In genomic region chrX:166707029-166707428, GRCm38 (mm10) we compare ENCODE assay signal across 27 mouse cellular contexts.
DNase-seq lines count a peak whose midpoint lies in the region; ATAC-seq and TF ChIP-seq lines count a peak whose summit lies in the region.
"Had no signal": no experiment of that assay in that cellular context is flagged by ENCODE, and none has a peak within 500 bp of the region (broad histone marks: within the 10 kb centered on the region; RNA-seq: fewer than 3 reads in every experiment).

No protein-coding gene starts in this region.

- H3K4me2 ChIP-seq in liver, embryonic 16.5 days (ENCODE audit: low read depth, low read length) = no peak overlapping the region
- no peak overlapping the region for H3K4me2 ChIP-seq in liver, embryonic 12.5 days
- H3K4me2 ChIP-seq in kidney, postnatal 0 days (ENCODE audit: low read length) = no peak overlapping the region
- no peak overlapping the region for H3K4me2 ChIP-seq in stomach, postnatal 0 days (replicated peaks; ENCODE audit: low read depth)
- H3K4me2 ChIP-seq: forebrain, embryonic 13.5 days; hindbrain, embryonic 15.5 days; liver, embryonic 15.5 days; midbrain, embryonic 13.5 days; neural tube, embryonic 13.5 days had no signal

- no peaks in the 10 kb centered on the region for H3K4me1 ChIP-seq in liver, embryonic 16.5 days (ENCODE audit: control insufficient read depth, low read depth, low read length)
- H3K4me1 ChIP-seq in liver, embryonic 12.5 days = no peaks in the 10 kb centered on the region
- H3K4me1 ChIP-seq in kidney, postnatal 0 days (replicated peaks; ENCODE audit: insufficient read depth, low read length) = no peaks in the 10 kb centered on the region
- no peaks in the 10 kb centered on the region for H3K4me1 ChIP-seq in stomach, postnatal 0 days (replicated peaks; ENCODE audit: control insufficient read depth, insufficient read depth)
- no peaks in the 10 kb centered on the region for H3K4me1 ChIP-seq in embryonic facial prominence, embryonic 10.5 days
- H3K4me1 ChIP-seq: forebrain, embryonic 13.5 days; hindbrain, embryonic 10.5 days; hindbrain, embryonic 15.5 days; liver, embryonic 15.5 days; midbrain, embryonic 13.5 days; neural tube, embryonic 13.5 days had no signal

- H3K9ac ChIP-seq in liver, embryonic 16.5 days (ENCODE audit: low read depth, low read length) = no peak overlapping the region
- no peak overlapping the region for H3K9ac ChIP-seq in liver, embryonic 12.5 days
- no peak overlapping the region for H3K9ac ChIP-seq in kidney, postnatal 0 days (ENCODE audit: low read depth, low read length)
- H3K9ac ChIP-seq in stomach, postnatal 0 days (ENCODE audit: low read length) = no peak overlapping the region
- H3K9ac ChIP-seq: forebrain, embryonic 13.5 days; hindbrain, embryonic 15.5 days; liver, embryonic 15.5 days; midbrain, embryonic 13.5 days; neural tube, embryonic 13.5 days had no signal

- DNase-seq in embryo, embryonic 10 days (ENCODE audit: low spot score) = peak; percentile 4
- no peak for DNase-seq in embryo, embryonic 10.5 days (ENCODE audit: low spot score)
- peak; percentile 11 for DNase-seq in kidney, postnatal 0 days (ENCODE audit: low spot score)
- DNase-seq in stomach, postnatal 0 days (ENCODE audit: low spot score) = peak; percentile 11
- no peak for DNase-seq in embryonic facial prominence, embryonic 10.5 days (ENCODE audit: low spot score)
- DNase-seq in left cerebral cortex, postnatal 25 days (ENCODE audit: low spot score in 2 of 2) = no peak
- DNase-seq: adrenal gland, postnatal 36 days; cerebellum, adult 18-20 months; cerebellum, postnatal 10 days; gastrocnemius, postnatal 10 days; heart, postnatal 14 days; layer of hippocampus, postnatal 36 days; liver; lung, postnatal 4 days; thymus, postnatal 25 days had no signal

- intact Hi-C loops in left cerebral cortex, postnatal 25 days (cut with DNase I) = no loop called here

- ATAC-seq in liver, embryonic 16.5 days (ENCODE audit: low read depth) = peak; percentile 27; the same call in 1 of the 2 replicates
- no peak for ATAC-seq in liver, embryonic 12.5 days
- ATAC-seq in kidney, postnatal 0 days (replicated peaks; ENCODE audit: low FRiP score, low read depth) = no peak
- no peak for ATAC-seq in stomach, postnatal 0 days (ENCODE audit: low FRiP score, low TSS enrichment)
- ATAC-seq: forebrain, embryonic 13.5 days; inflammation-experienced regulatory T-cells, adult 6 months; midbrain, embryonic 13.5 days; Patski had no signal

- H3K36me3 ChIP-seq in liver, embryonic 16.5 days (ENCODE audit: control insufficient read depth, insufficient read depth) = no peaks in the 10 kb centered on the region
- H3K36me3 ChIP-seq in liver, embryonic 12.5 days = no peaks in the 10 kb centered on the region
- no peaks in the 10 kb centered on the region for H3K36me3 ChIP-seq in kidney, postnatal 0 days (ENCODE audit: insufficient read depth, low read length)
- H3K36me3 ChIP-seq in stomach, postnatal 0 days (ENCODE audit: control insufficient read depth, insufficient read depth, low read length) = no peaks in the 10 kb centered on the region
- no peaks in the 10 kb centered on the region for H3K36me3 ChIP-seq in embryonic facial prominence, embryonic 10.5 days (replicated peaks)
- H3K36me3 ChIP-seq: G1E; hindbrain, embryonic 10.5 days; hindbrain, embryonic 15.5 days; liver, embryonic 15.5 days; midbrain, embryonic 13.5 days; neural tube, embryonic 13.5 days had no signal

- TF ChIP-seq CTCF in kidney, postnatal 0 days (IDR thresholded peaks at IDR 0.05; ENCODE audit: low read depth) = no peak
- no peak for TF ChIP-seq CTCF in stomach, postnatal 0 days (IDR thresholded peaks at IDR 0.05; ENCODE audit: low read depth)

- H3K27me3 ChIP-seq in liver, embryonic 16.5 days (ENCODE audit: control insufficient read depth, insufficient read depth, low read depth, low read length) = no peaks in the 10 kb centered on the region
- H3K27me3 ChIP-seq in liver, embryonic 12.5 days (replicated peaks) = no peaks in the 10 kb centered on the region
- no peaks in the 10 kb centered on the region for H3K27me3 ChIP-seq in kidney, postnatal 0 days (ENCODE audit: insufficient read depth, low read length)
- H3K27me3 ChIP-seq in stomach, postnatal 0 days (ENCODE audit: control insufficient read depth, insufficient read depth, low read length) = no peaks in the 10 kb centered on the region
- H3K27me3 ChIP-seq in embryonic facial prominence, embryonic 10.5 days (replicated peaks; ENCODE audit: low read depth, poor library complexity, severe bottlenecking) = peaks cover 63% of the 10 kb centered on the region
- H3K27me3 ChIP-seq: forebrain, embryonic 13.5 days; hindbrain, embryonic 15.5 days; liver, embryonic 15.5 days; megakaryocyte, embryonic 14.5 days; Patski had no signal

- WGBS in liver, embryonic 16.5 days (ENCODE audit: insufficient replicate concordance) = 50% methylated on average over 1 of the region's 1 CpGs
- 24% methylated on average over 1 of the region's 1 CpGs for WGBS in liver, embryonic 12.5 days (ENCODE audit: insufficient replicate concordance)
- 67% methylated on average over 1 of the region's 1 CpGs for WGBS in kidney, postnatal 0 days
- WGBS in stomach, postnatal 0 days = 31% methylated on average over 1 of the region's 1 CpGs
- 71% methylated on average over 1 of the region's 1 CpGs for WGBS in embryonic facial prominence, embryonic 10.5 days

- no peak for TF ChIP-seq EP300 in stomach, postnatal 0 days (optimal IDR thresholded peaks at IDR 0.05)

- H3K4me3 ChIP-seq in liver, embryonic 16.5 days (ENCODE audit: low read depth, low read length) = no peak overlapping the region
- no peak overlapping the region for H3K4me3 ChIP-seq in liver, embryonic 12.5 days
- H3K4me3 ChIP-seq in kidney, postnatal 0 days (replicated peaks; ENCODE audit: low read depth, low read length) = no peak overlapping the region
- no peak overlapping the region for H3K4me3 ChIP-seq in stomach, postnatal 0 days (ENCODE audit: low read depth, low read length)
- H3K4me3 ChIP-seq in embryonic facial prominence, embryonic 10.5 days = no peak overlapping the region
- H3K4me3 ChIP-seq: forebrain, embryonic 13.5 days; hindbrain, embryonic 10.5 days; hindbrain, embryonic 15.5 days; liver, embryonic 15.5 days; megakaryocyte, embryonic 14.5 days; midbrain, embryonic 13.5 days; neural tube, embryonic 13.5 days had no signal

- H3K27ac ChIP-seq in liver, embryonic 16.5 days (ENCODE audit: low read length) = no peak overlapping the region
- H3K27ac ChIP-seq in liver, embryonic 12.5 days = no peak overlapping the region
- H3K27ac ChIP-seq in kidney, postnatal 0 days = no peak overlapping the region
- no peak overlapping the region for H3K27ac ChIP-seq in stomach, postnatal 0 days (replicated peaks)
- H3K27ac ChIP-seq in embryonic facial prominence, embryonic 10.5 days (replicated peaks) = no peak overlapping the region
- H3K27ac ChIP-seq: forebrain, embryonic 13.5 days; hindbrain, embryonic 10.5 days; hindbrain, embryonic 15.5 days; liver, embryonic 15.5 days; midbrain, embryonic 13.5 days; neural tube, embryonic 13.5 days had no signal

- H3K9me3 ChIP-seq in liver, embryonic 16.5 days (replicated peaks; ENCODE audit: control insufficient read depth, low read length) = no peaks in the 10 kb centered on the region
- no peaks in the 10 kb centered on the region for H3K9me3 ChIP-seq in liver, embryonic 12.5 days (replicated peaks)
- no peaks in the 10 kb centered on the region for H3K9me3 ChIP-seq in kidney, postnatal 0 days (replicated peaks; ENCODE audit: low read length)
- no peaks in the 10 kb centered on the region for H3K9me3 ChIP-seq in stomach, postnatal 0 days (ENCODE audit: control insufficient read depth, low read length)
- no peaks in the 10 kb centered on the region for H3K9me3 ChIP-seq in embryonic facial prominence, embryonic 10.5 days
- H3K9me3 ChIP-seq: forebrain, embryonic 13.5 days; G1E; hindbrain, embryonic 10.5 days; hindbrain, embryonic 15.5 days; liver, embryonic 15.5 days; midbrain, embryonic 13.5 days; neural tube, embryonic 13.5 days had no signal

Comparison
In these comparisons a context has a peak if more than half of its experiments do, and no peak if none do; other contexts are left out.
1. DNase-seq: peak in embryo, embryonic 10 days (single experiment), kidney, postnatal 0 days (single experiment) and stomach, postnatal 0 days (single experiment); none in embryo, embryonic 10.5 days (single experiment), embryonic facial prominence, embryonic 10.5 days (single experiment) and left cerebral cortex, postnatal 25 days (0 of 2).